Mouse (Mus musculus) left cerebral cortex, postnatal 10 days (tissue): Measurements from ENCODE around the gene Snx14. TPM values are rescaled to one million over a fixed set of nuclear protein-coding genes. Genes with fewer than 3 reads are reported as not detected.

ENCODE experiments used
- DNase-seq, 2 experiments: peaks; one replicate each; pipeline ENCODE4 v3.0.0; 2021 to 2022; ENCODE audit warnings: low spot score in 2 of 2, mixed read lengths in 1 of 2; ENCODE audit errors: extremely low spot score in 1 of 2
- intact Hi-C: fragments of 180-260 bp; cut with DNase I; formaldehyde crosslinking; loops from one replicate; pipeline ENCODE4 v1.15.1; 2025
- total RNA-seq, 2 experiments: library from RNA; stranded (reverse); gene quantifications; 2 replicates each; pipeline ENCODE4 v1.2.3; 2021

The Snx14 gene
- total RNA-seq, 2 experiments from 2014 or later, result 49.6 to 51.4 TPM

- peak; percentile 6 to 36 for DNase-seq
- intact Hi-C loops, result no loop called here
These were observed 34.7 kb downstream of the Snx14 start for GRCm38 (mm10) chr9:88404088-88404487.

GRCm38 (mm10) chr9:88398461-88398860 lies 40.3 kb downstream of the Snx14 start:
- DNase-seq, result no peak
- intact Hi-C loops, result no loop called here

- intact Hi-C loops, result no loop called here
- DNase-seq, result no peak
These were observed 43.9 kb downstream of the Snx14 start for GRCm38 (mm10) chr9:88394852-88395251.

DNA sequence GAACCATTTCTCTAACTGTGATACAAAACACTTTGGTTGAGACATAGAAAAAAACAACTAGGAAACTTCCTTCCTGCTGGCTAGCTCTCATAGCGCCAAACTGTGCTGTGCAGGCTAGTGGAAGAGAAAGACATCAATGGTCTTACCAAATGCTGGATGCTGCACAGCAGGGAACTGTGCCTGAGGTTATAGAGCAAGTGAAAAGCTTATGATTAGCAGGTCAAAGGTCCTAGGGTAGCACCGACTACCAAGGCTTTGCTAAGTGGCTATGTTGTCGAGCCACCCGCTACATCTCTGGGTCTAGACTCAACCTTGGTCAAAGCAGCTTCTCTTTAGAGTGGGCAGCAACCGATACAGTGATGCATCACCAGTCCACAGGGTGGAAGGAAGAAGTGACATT lies 49.9 kb downstream of the Snx14 start:
- DNase-seq, result no peak
- intact Hi-C loops, result loop anchor here (10.0 kb wide), 1 partner anchor 86 kb away; no protein-coding TSS in a partner anchor

DNA sequence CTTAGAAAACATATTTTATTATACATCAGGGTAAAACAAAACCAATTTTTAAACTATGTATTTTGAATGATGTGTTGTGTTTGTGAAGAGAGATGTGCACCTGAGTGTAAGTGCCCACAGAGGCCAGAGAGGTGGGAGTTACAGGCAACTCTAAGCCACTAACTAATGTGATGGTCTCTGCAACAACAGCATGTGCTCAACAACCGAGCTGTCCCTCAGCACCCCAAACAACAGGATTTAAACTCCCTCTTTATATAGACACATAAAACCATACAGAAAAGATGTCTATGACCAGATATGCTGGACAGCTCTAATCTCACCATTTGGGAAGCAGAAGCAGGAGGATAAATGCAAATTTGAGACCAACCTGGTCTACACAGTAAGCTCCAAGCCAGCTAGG lies 58.2 kb downstream of the Snx14 start:
- no peak for DNase-seq
- intact Hi-C loops, result loop anchor here (10.0 kb wide), 1 partner anchor 94 kb away; no protein-coding TSS in a partner anchor

DNA sequence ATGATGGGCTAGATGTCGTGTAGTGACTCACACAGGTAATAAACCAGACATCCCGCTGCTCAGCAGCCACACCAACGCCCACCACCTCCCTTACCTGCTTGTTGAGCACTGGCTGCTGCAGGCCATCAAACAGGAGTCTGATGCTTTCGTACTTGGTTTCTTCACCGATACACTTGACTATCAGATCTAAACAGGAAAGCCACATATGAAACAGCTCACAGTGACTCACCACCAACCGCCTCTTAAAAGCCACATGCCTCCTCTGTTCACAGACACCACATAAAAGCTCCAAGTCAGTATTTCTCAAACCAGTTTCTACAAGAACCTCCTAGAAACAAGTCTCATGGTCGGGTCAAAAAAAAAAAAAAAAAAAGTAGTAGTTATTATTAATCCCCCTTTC lies 58.7 kb downstream of the Snx14 start:
- intact Hi-C loops, result loop anchor here (10.0 kb wide), 1 partner anchor 95 kb away; no protein-coding TSS in a partner anchor
- DNase-seq, result no peak

- intact Hi-C loops, result no loop called here
- no peak for DNase-seq
These were observed 59.7 kb downstream of the Snx14 start for GRCm38 (mm10) chr9:88379057-88379456.

- intact Hi-C loops, result no loop called here
- DNase-seq, result no peak
These were observed 61.3 kb downstream of the Snx14 start for GRCm38 (mm10) chr9:88377483-88377882.

DNA sequence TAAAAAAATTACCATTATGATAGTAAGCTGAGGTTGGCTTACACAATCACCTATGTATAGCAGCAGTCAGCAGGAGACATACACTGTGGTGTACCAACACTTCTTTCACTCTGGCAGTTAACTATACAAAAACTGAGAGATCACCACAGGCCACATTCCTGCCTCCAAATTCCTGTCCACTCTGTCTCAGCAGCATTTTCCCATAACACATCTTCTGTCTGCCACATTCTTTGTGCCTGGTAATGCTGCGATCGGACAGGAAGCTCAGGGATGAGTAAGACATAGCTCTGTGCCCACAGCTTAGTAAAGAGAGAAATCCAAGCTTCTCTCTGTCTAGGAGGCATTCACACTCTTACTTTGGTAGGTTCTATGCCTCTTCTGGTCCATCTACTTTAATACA lies 65.8 kb downstream of the Snx14 start:
- intact Hi-C loops, result no loop called here
- no peak for DNase-seq

DNA sequence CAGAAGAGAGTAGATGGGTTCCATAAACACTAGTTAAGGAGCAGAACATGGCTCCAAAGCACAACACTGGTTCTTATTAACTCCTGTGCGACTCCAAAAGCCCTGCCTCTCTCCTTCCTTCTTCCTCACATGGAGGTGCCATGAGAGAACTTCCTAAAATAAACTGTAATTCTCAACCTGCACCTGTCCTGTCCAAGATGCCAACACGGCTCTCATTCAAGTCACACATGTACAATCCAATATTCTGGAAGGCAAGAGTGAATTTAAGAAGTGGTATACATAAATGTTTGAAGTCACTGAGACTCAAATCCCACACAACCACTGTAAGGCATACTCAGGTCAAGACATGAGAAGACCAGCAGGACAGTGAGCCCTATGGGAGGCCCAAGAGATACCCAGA lies 67.6 kb downstream of the Snx14 start:
- no peak for DNase-seq
- intact Hi-C loops, result no loop called here

DNA sequence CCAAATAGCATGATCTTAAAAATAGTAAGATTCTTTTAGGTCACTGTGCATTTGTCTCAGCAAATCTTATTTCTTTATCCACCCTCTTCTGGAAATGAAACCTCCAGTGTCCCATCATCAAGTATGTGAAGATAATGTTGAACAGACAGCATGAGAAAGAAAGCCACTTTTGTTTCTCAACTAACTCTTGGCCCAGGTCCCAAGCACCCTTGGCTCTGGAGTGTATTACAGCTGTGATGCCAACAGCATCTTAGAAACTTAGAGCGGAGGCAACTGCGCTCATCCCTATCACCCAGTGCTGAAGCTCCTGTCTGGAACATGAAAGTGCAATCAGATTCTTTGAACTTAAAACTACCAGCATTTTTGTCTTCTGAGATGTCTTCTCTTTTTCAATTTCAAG lies 69.1 kb downstream of the Snx14 start:
- intact Hi-C loops, result no loop called here
- DNase-seq, result no peak

DNA sequence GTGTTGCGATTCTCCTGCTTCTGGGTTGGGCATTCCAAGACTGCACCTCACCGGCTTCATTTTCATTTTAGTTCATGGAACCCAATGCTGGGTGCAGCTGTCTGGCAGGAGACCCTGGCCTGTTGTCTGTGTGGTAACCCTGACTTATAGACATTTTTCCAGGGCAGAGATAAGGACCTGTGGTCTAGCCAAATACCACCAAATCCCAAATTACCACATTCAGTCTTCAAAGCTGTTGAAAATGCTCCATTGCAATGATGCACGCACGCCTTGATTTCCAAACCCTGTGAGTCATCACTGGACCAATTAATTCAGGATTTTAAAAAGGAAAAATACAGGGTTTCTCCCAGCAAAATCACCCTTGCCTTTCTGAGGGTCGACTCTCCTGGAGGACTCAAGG lies 70.3 kb downstream of the Snx14 start:
- intact Hi-C loops, result no loop called here
- DNase-seq, result no peak

- intact Hi-C loops, result no loop called here
- no peak for DNase-seq
These were observed 71.0 kb downstream of the Snx14 start for GRCm38 (mm10) chr9:88367751-88368150.

GRCm38 (mm10) chr9:88367322-88367721 lies 71.4 kb downstream of the Snx14 start:
- intact Hi-C loops, result no loop called here

GRCm38 (mm10) chr9:88366819-88367218 lies 71.9 kb downstream of the Snx14 start:
- intact Hi-C loops, result no loop called here
- DNase-seq, result no peak

More at GRCm38 (mm10) chr9:88367322-88367721, 71.4 kb downstream of the Snx14 start:
- no peak for DNase-seq

- intact Hi-C loops, result no loop called here
- no peak for DNase-seq
These were observed 72.5 kb downstream of the Snx14 start for GRCm38 (mm10) chr9:88366308-88366707.

GRCm38 (mm10) chr9:88363102-88363501 lies 75.7 kb downstream of the Snx14 start:
- intact Hi-C loops, result loop anchor here (2.0 kb wide), 1 partner anchor 122 kb away; no protein-coding TSS in a partner anchor
- DNase-seq, result no peak

GRCm38 (mm10) chr9:88362055-88362850 lies 76.5 kb downstream of the Snx14 start:
- no peak for DNase-seq
- intact Hi-C loops, result loop anchor here (2.0 kb wide), 1 partner anchor 121 kb away; no protein-coding TSS in a partner anchor

DNA sequence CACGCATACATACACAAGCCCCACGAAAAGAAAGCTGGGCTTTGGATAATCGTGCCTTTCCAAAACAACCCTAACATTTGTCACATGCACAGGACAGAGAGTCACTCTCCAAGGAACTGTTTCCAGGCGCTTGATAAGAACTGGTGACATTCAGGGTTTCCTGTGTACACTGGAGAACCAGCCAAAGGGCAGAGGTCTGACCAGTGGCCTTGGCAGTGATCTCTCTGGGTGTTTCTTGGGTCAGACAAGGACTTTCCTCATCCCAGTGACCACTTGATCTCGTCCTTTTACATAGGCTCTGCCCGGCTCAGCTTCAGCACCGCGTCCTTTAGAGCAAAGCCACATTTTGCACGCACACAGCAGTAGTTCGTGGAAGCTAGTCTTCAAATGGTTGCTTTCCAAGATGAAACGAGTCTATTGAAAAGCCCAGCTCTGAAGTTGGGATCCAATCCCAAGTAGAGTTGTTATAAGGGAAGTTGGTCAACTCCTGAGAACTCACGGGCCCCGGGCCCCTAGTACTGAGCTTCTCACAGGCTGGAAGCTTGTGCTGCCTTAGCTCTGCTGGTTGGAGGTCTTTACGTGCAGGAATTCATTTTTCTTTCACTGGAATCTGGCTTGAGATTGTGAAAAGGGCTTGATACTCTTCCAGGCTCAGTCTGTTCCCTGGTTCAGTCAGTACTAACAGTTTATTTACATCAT lies 77.4 kb downstream of the Snx14 start:
- intact Hi-C loops, result no loop called here

GRCm38 (mm10) chr9:88359140-88359539 lies 79.6 kb downstream of the Snx14 start:
- no peak for DNase-seq
- intact Hi-C loops, result no loop called here

More for the DNA sequence above, 77.4 kb downstream of the Snx14 start:
- no peak for DNase-seq
